Comparison of ENCODE assay signal across 28 mouse cellular contexts in genomic region chr11:51661867-51662365, GRCm38 (mm10). TPM values are rescaled to one million over a fixed set of nuclear protein-coding genes. Genes with fewer than 3 reads are reported as not detected.
A peak's percentile ranks its signal among the peaks of the same experiment; 100 is the strongest.
DNase-seq lines count a peak whose midpoint lies in the region; ATAC-seq lines count a peak whose summit lies in the region.
"Had no signal": no experiment of that assay in that cellular context is flagged by ENCODE, and none has a peak within 500 bp of the region (broad histone marks: within the 10 kb centered on the region; RNA-seq: fewer than 3 reads in every experiment).

No protein-coding gene starts in this region.

- H3K27me3 ChIP-seq in midbrain, embryonic 11.5 days (ENCODE audit: control insufficient read depth, insufficient read depth, low read length), result no peaks in the 10 kb centered on the region
- no peaks in the 10 kb centered on the region for H3K27me3 ChIP-seq in midbrain, embryonic 10.5 days (ENCODE audit: low read depth, poor library complexity, severe bottlenecking)
- H3K27me3 ChIP-seq: CH12.LX; embryonic facial prominence, embryonic 13.5 days; forebrain, embryonic 12.5 days; forebrain, embryonic 15.5 days; heart, embryonic 13.5 days had no signal

- H3K4me2 ChIP-seq in midbrain, embryonic 11.5 days, result no peak overlapping the region
- H3K4me2 ChIP-seq: embryonic facial prominence, embryonic 13.5 days; forebrain, embryonic 12.5 days; forebrain, embryonic 15.5 days; heart, embryonic 13.5 days; hindbrain, embryonic 14.5 days had no signal

- ATAC-seq in midbrain, embryonic 11.5 days (ENCODE audit: low FRiP score), result no peak
- ATAC-seq: forebrain, embryonic 15.5 days; hindbrain, postnatal 0 days; inflammation-experienced regulatory T-cells, adult 6 months had no signal

- peak; percentile 64 for DNase-seq in kidney, adult 9 months
- DNase-seq in kidney, adult 11 months, result no peak
- DNase-seq in midbrain, embryonic 11.5 days (ENCODE audit: low spot score, missing footprints), result peak; percentile 78
- DNase-seq in midbrain, embryonic 10.5 days (ENCODE audit: low spot score), result no peak
- DNase-seq in brain, adult 2 months (ENCODE audit: low read depth, low spot score), result peak; percentile 24
- no peak for DNase-seq in left cerebral cortex, adult 9 months (ENCODE audit: low spot score in 2 of 2)
- DNase-seq: adrenal gland, postnatal 10 days; B cell, adult 2 months; cerebellum, adult 11-12 months; cerebellum, adult 8-10 months; cerebellum, postnatal 10 days; cerebellum, postnatal 36 days; embryo, embryonic 11 days; gastrocnemius, postnatal 36 days; heart, adult 2 months; heart, postnatal 14 days; heart, postnatal 4 days had no signal

- H3K36me3 ChIP-seq in midbrain, embryonic 11.5 days (ENCODE audit: control insufficient read depth, insufficient read depth, low read length), result no peaks in the 10 kb centered on the region
- H3K36me3 ChIP-seq in midbrain, embryonic 10.5 days, result no peaks in the 10 kb centered on the region
- H3K36me3 ChIP-seq: embryonic facial prominence, embryonic 10.5 days; embryonic facial prominence, embryonic 13.5 days; forebrain, embryonic 12.5 days; forebrain, embryonic 15.5 days; heart, embryonic 10.5 days; heart, embryonic 13.5 days had no signal

- no peak overlapping the region for H3K9ac ChIP-seq in midbrain, embryonic 11.5 days (ENCODE audit: low read length)
- H3K9ac ChIP-seq: embryonic facial prominence, embryonic 13.5 days; forebrain, embryonic 12.5 days; forebrain, embryonic 15.5 days; heart, embryonic 13.5 days; hindbrain, embryonic 14.5 days had no signal

- no peak overlapping the region for H3K27ac ChIP-seq in midbrain, embryonic 11.5 days (ENCODE audit: low read depth, low read length)
- no peak overlapping the region for H3K27ac ChIP-seq in midbrain, embryonic 10.5 days (replicated peaks)
- H3K27ac ChIP-seq: embryonic facial prominence, embryonic 10.5 days; embryonic facial prominence, embryonic 13.5 days; forebrain, embryonic 12.5 days; forebrain, embryonic 15.5 days; heart, adult 2 months; heart, embryonic 10.5 days; heart, embryonic 13.5 days; hindbrain, embryonic 14.5 days; hindbrain, postnatal 0 days had no signal

- 77% methylated on average over 16 of the region's 16 CpGs for WGBS in midbrain, embryonic 11.5 days
- 86% methylated on average over 16 of the region's 16 CpGs for WGBS in midbrain, embryonic 10.5 days

- no peak overlapping the region for H3K4me3 ChIP-seq in midbrain, embryonic 11.5 days (ENCODE audit: low read depth, low read length)
- H3K4me3 ChIP-seq in midbrain, embryonic 10.5 days, result no peak overlapping the region
- H3K4me3 ChIP-seq: embryonic facial prominence, embryonic 10.5 days; embryonic facial prominence, embryonic 13.5 days; erythroblast, embryonic 14.5 days; forebrain, embryonic 12.5 days; forebrain, embryonic 15.5 days; heart, adult 2 months; heart, embryonic 10.5 days; heart, embryonic 13.5 days had no signal

- H3K9me3 ChIP-seq in midbrain, embryonic 11.5 days (ENCODE audit: control insufficient read depth, low read length), result no peaks in the 10 kb centered on the region
- no peaks in the 10 kb centered on the region for H3K9me3 ChIP-seq in midbrain, embryonic 10.5 days (replicated peaks)
- H3K9me3 ChIP-seq: embryonic facial prominence, embryonic 10.5 days; embryonic facial prominence, embryonic 13.5 days; forebrain, embryonic 12.5 days; forebrain, embryonic 15.5 days; heart, embryonic 10.5 days; heart, embryonic 13.5 days had no signal

- H3K4me1 ChIP-seq in midbrain, embryonic 11.5 days (ENCODE audit: control insufficient read depth, insufficient read depth, low read length), result no peaks in the 10 kb centered on the region
- H3K4me1 ChIP-seq in midbrain, embryonic 10.5 days, result no peaks in the 10 kb centered on the region
- H3K4me1 ChIP-seq: forebrain, embryonic 12.5 days; forebrain, embryonic 15.5 days had no signal

RNA-seq across cellular contexts. Expression of gene D930048N14Rik, which starts 11.2 kb away (rescaled TPM):
- 0.18 and 0.52 TPM in 2 replicates for polyA plus RNA-seq in midbrain, embryonic 11.5 days (2014; fragmentation: Nextera tagmentation; extraction: Ambion mirVana)
- 0.98 and 1.6 TPM in 2 replicates for polyA plus RNA-seq in midbrain, embryonic 10.5 days (2016; fragmentation: Nextera tagmentation; extraction: Ambion mirVana)
- polyA plus RNA-seq: erythroblast, embryonic 14.5 days had no signal

RNA-seq across cellular contexts. Expression of gene N4bp3, which starts 11.3 kb away (rescaled TPM):
- 6.3 and 9.2 TPM in 2 replicates for polyA plus RNA-seq in midbrain, embryonic 11.5 days (2014; fragmentation: Nextera tagmentation; extraction: Ambion mirVana)
- polyA plus RNA-seq in midbrain, embryonic 10.5 days (2016; fragmentation: Nextera tagmentation; extraction: Ambion mirVana), result 16.9 and 21.7 TPM in 2 replicates

RNA-seq across cellular contexts. Expression of gene Rmnd5b, which starts 26.2 kb away (rescaled TPM):
- 40.4 and 41.5 TPM in 2 replicates for polyA plus RNA-seq in midbrain, embryonic 11.5 days (2014; fragmentation: Nextera tagmentation; extraction: Ambion mirVana)
- 38.6 TPM in 2 replicates for polyA plus RNA-seq in midbrain, embryonic 10.5 days (2016; fragmentation: Nextera tagmentation; extraction: Ambion mirVana)

RNA-seq across cellular contexts. Expression of gene 0610009B22Rik, which starts 26.8 kb away (rescaled TPM):
- 98.9 and 103 TPM in 2 replicates for polyA plus RNA-seq in midbrain, embryonic 11.5 days (2014; fragmentation: Nextera tagmentation; extraction: Ambion mirVana)
- 88.5 and 89.7 TPM in 2 replicates for polyA plus RNA-seq in midbrain, embryonic 10.5 days (2016; fragmentation: Nextera tagmentation; extraction: Ambion mirVana)

RNA-seq across cellular contexts. Expression of gene Nhp2, which starts 42.4 kb away (rescaled TPM):
- 152 and 167 TPM in 2 replicates for polyA plus RNA-seq in midbrain, embryonic 11.5 days (2014; fragmentation: Nextera tagmentation; extraction: Ambion mirVana)
- polyA plus RNA-seq in midbrain, embryonic 10.5 days (2016; fragmentation: Nextera tagmentation; extraction: Ambion mirVana), result 209 and 269 TPM in 2 replicates

Comparison
In these comparisons a context has a peak if more than half of its experiments do, and no peak if none do; other contexts are left out.
1. DNase-seq: peak in kidney, adult 9 months (single experiment), midbrain, embryonic 11.5 days (single experiment) and brain, adult 2 months (single experiment); none in kidney, adult 11 months (single experiment), midbrain, embryonic 10.5 days (single experiment) and left cerebral cortex, adult 9 months (0 of 2).